Mouse (Mus musculus) stomach, postnatal 0 days (tissue): ENCODE results near the gene Krt83.

ENCODE experiments used
- CTCF ChIP-seq: IDR thresholded peaks from 2 replicates; pipeline ENCODE4 v1.5.1; 2016; ENCODE audit warnings: antibody characterized with exemption, low read depth, mild to moderate bottlenecking, moderate library complexity
- EP300 ChIP-seq: optimal IDR thresholded peaks from 2 replicates; pipeline ENCODE3; 2016; ENCODE audit warnings: antibody characterized with exemption

DNA sequence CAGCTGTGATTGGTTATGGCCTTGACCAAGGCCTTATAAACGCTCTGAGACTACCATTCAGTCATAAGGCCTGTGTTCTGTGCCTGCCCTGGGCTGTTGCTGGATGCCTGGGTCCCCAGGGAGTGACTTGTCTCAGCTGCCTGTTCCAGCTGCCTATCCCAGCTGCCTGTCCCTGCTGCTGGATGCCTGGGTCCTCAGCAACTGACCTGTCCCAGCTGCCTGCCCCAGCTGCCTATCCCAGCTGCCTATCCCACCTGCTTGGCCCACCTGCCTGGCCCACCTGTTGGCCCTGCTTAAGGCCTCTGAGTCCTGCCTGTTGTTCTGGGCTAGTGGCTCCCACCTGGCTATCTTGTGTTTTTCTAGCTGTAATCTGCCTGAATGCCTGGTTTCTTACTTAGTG lies 2.9 kb upstream of the Krt83 start:
- TF ChIP-seq CTCF: no peak
- no peak for TF ChIP-seq EP300
